Mouse (Mus musculus) kidney, postnatal 0 days (tissue): ENCODE measurements at regions not wholly inside any gene's neighbourhood (a gene's known extent, or its start where the extent isn't known, plus 50 kb on each side); places are given as distances from the start of the nearest gene placed in this dataset.

Experiments used
- ATAC-seq: fragments of 200-750 bp; cut with Nextera tagmentation; replicated peaks from 2 replicates; pipeline ENCODE4 v1.8.0; 2017; ENCODE audit warnings: low read depth, moderate number of reproducible peaks, moderate TSS enrichment, moderate library complexity; ENCODE audit not compliant: low FRiP score
- DNase-seq: peaks from one replicate; pipeline ENCODE4 v3.0.0-alpha.2; 2016; ENCODE audit warnings: low spot score
- H3K27ac ChIP-seq: fragments of 300-500 bp; sonication (generic); 2 replicates; pipeline ENCODE4 v1.5.1; 2014; ENCODE audit warnings: mild to moderate bottlenecking
- H3K27me3 ChIP-seq: fragments of 300-500 bp; sonication (generic); 2 replicates; pipeline ENCODE4 v1.6.1; 2014; ENCODE audit warnings: low read length, mixed read lengths; ENCODE audit not compliant: insufficient read depth
- H3K36me3 ChIP-seq: fragments of 300-500 bp; sonication (generic); 2 replicates; pipeline ENCODE4 v1.6.1; 2014; ENCODE audit warnings: low read length, mixed read lengths; ENCODE audit not compliant: insufficient read depth
- H3K4me1 ChIP-seq: fragments of 300-500 bp; sonication (generic); replicated peaks from 2 replicates; pipeline ENCODE4 v1.6.1; 2014; ENCODE audit warnings: antibody characterized with exemption, low read length, mixed read lengths; ENCODE audit not compliant: insufficient read depth
- H3K4me2 ChIP-seq: fragments of 300-500 bp; sonication (generic); 2 replicates; pipeline ENCODE4 v1.6.1; 2014; ENCODE audit warnings: mild to moderate bottlenecking, low read length, moderate library complexity, mixed read lengths
- H3K4me3 ChIP-seq: fragments of 300-500 bp; sonication (generic); replicated peaks from 2 replicates; pipeline ENCODE4 v1.5.1; 2014; ENCODE audit warnings: low read depth, low read length
- H3K9ac ChIP-seq: fragments of 300-500 bp; sonication (generic); 2 replicates; pipeline ENCODE4 v1.6.1; 2014; ENCODE audit warnings: low read depth, low read length
- H3K9me3 ChIP-seq: fragments of 300-500 bp; sonication (generic); replicated peaks from 2 replicates; pipeline ENCODE4 v1.6.1; 2016; ENCODE audit warnings: low read length, inconsistent platforms, mixed read lengths
- CTCF ChIP-seq: IDR thresholded peaks from 2 replicates; pipeline ENCODE4 v1.5.1; 2016; ENCODE audit warnings: antibody characterized with exemption, low read depth, mild to moderate bottlenecking, moderate library complexity
- WGBS: fragments of 180-500 bp; shearing (Covaris S2); extraction: QIAGEN DNeasy Blood & Tissue Kit; methylation state at CpG from one replicate; pipeline ENCODE4 v1.1.7; 2014; 5-methylcytosine and 5-hydroxymethylcytosine counted together

GRCm38 (mm10) chr9:50089916-50090315 lies 254.9 kb downstream of the Rpl10-ps3 start:
- ATAC-seq (no peak), DNase-seq (no peak)
- no peaks in the 10 kb centered on the region for H3K4me1 ChIP-seq
- TF ChIP-seq CTCF: no peak
- H3K4me3 ChIP-seq: no peak overlapping the region
- 84% methylated on average over 3 of the region's 3 CpGs for WGBS
- no peak overlapping the region for H3K9ac ChIP-seq
- H3K27ac ChIP-seq: no peak overlapping the region
- H3K4me2 ChIP-seq: no peak overlapping the region
- H3K36me3 ChIP-seq: no peaks in the 10 kb centered on the region
- H3K27me3 ChIP-seq: no peaks in the 10 kb centered on the region
- no peaks in the 10 kb centered on the region for H3K9me3 ChIP-seq

GRCm38 (mm10) chr9:50080205-50080604 lies 264.6 kb downstream of the Rpl10-ps3 start:
- H3K9me3 ChIP-seq: no peaks in the 10 kb centered on the region
- no peaks in the 10 kb centered on the region for H3K4me1 ChIP-seq
- TF ChIP-seq CTCF: no peak
- DNase-seq (no peak), ATAC-seq (no peak)
- H3K27me3 ChIP-seq: no peaks in the 10 kb centered on the region
- no peak overlapping the region for H3K27ac ChIP-seq
- WGBS: 76% methylated on average over 3 of the region's 3 CpGs
- no peak overlapping the region for H3K4me3 ChIP-seq
- H3K4me2 ChIP-seq: no peak overlapping the region
- no peak overlapping the region for H3K9ac ChIP-seq
- H3K36me3 ChIP-seq: no peaks in the 10 kb centered on the region

- DNase-seq: no peak
- Histone ChIP-seq H3K27me3 (no peaks in the 10 kb centered on the region), H3K27ac (no peak overlapping the region), H3K36me3 (no peaks in the 10 kb centered on the region), H3K9me3 (no peaks in the 10 kb centered on the region), H3K4me2 (no peak overlapping the region), H3K4me3 (no peak overlapping the region), H3K9ac (no peak overlapping the region), H3K4me1 (no peaks in the 10 kb centered on the region)
- ATAC-seq: no peak
- TF ChIP-seq CTCF: no peak
- WGBS: 71% methylated on average over 2 of the region's 2 CpGs
Observed at GRCm38 (mm10) chr9:50068576-50068975, 269.9 kb upstream of the Ncam1 start.

GRCm38 (mm10) chr9:50067729-50068225 lies 269.1 kb upstream of the Ncam1 start:
- WGBS: 61% methylated on average over 3 of the region's 3 CpGs

GRCm38 (mm10) chr9:50064505-50065229 lies 265.9 kb upstream of the Ncam1 start:
- H3K4me1 ChIP-seq: no peaks in the 10 kb centered on the region
- H3K4me3 ChIP-seq: no peak overlapping the region
- no peaks in the 10 kb centered on the region for H3K36me3 ChIP-seq
- WGBS: 64% methylated on average over 10 of the region's 10 CpGs
- H3K4me2 ChIP-seq: no peak overlapping the region
- H3K9me3 ChIP-seq: no peaks in the 10 kb centered on the region
- H3K9ac ChIP-seq: no peak overlapping the region
- ATAC-seq: no peak
- TF ChIP-seq CTCF: no peak
- DNase-seq: no peak
- no peaks in the 10 kb centered on the region for H3K27me3 ChIP-seq
- no peak overlapping the region for H3K27ac ChIP-seq

More at GRCm38 (mm10) chr9:50067729-50068225, 269.1 kb upstream of the Ncam1 start:
- no peak for TF ChIP-seq CTCF
- H3K9ac ChIP-seq: no peak overlapping the region
- no peaks in the 10 kb centered on the region for H3K27me3 ChIP-seq
- no peaks in the 10 kb centered on the region for H3K36me3 ChIP-seq
- no peak overlapping the region for H3K4me2 ChIP-seq
- H3K4me1 ChIP-seq: no peaks in the 10 kb centered on the region
- H3K27ac ChIP-seq: no peak overlapping the region
- H3K9me3 ChIP-seq: no peaks in the 10 kb centered on the region
- DNase-seq (no peak), ATAC-seq (no peak)
- H3K4me3 ChIP-seq: no peak overlapping the region

- 34% methylated on average over 11 of the region's 11 CpGs for WGBS
- DNase-seq (peak; percentile 58), ATAC-seq (no peak)
- TF ChIP-seq CTCF: no peak
- Histone ChIP-seq H3K27ac (no peak overlapping the region), H3K4me1 (peaks cover 6% of the 10 kb centered on the region; the same call in 1 of the 2 replicates), H3K4me2 (no peak overlapping the region), H3K36me3 (no peaks in the 10 kb centered on the region), H3K4me3 (no peak overlapping the region), H3K9me3 (no peaks in the 10 kb centered on the region), H3K9ac (no peak overlapping the region), H3K27me3 (no peaks in the 10 kb centered on the region)
Observed at GRCm38 (mm10) chr9:50038231-50038630, 239.5 kb upstream of the Ncam1 start.
